Comparison of ENCODE assay signal across 8 mouse cellular contexts in the genomic region with DNA sequence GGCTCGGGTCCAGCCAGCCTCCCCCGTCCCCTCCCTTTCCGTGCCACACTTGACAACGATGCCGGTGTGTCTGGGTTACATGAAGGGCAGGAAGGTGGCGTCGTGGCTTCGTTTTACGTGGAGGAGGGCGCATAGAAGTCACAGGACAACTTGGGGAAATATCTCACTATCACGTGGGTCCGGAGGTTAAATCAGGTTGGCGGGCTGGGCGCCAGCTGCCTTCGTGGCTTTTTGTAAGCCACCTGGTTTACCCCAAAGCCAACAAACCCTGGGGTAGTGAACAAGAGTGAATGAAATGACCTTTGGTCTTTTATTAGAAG. TPM values are rescaled to one million over a fixed set of nuclear protein-coding genes. Genes with fewer than 3 reads are reported as not detected.
DNase-seq lines count a peak whose midpoint lies in the region; ATAC-seq and TF ChIP-seq lines count a peak whose summit lies in the region.

No protein-coding gene starts in this region.

- H3K36me3 ChIP-seq in CH12.LX (replicated peaks in 1 of 2; ENCODE audit: control insufficient read depth in 1 of 2, insufficient read depth in 1 of 2, low read length in 1 of 2) = peaks cover 17 to 36% of the 10 kb centered on the region in 2 experiments
- H3K36me3 ChIP-seq in embryonic facial prominence, embryonic 11.5 days (replicated peaks; ENCODE audit: control insufficient read depth, insufficient read depth, low read depth, low read length) = no peaks in the 10 kb centered on the region
- H3K36me3 ChIP-seq in heart, embryonic 12.5 days = peaks cover 16% of the 10 kb centered on the region
- no peaks in the 10 kb centered on the region for H3K36me3 ChIP-seq in kidney, embryonic 16.5 days (ENCODE audit: insufficient read depth, low read length)

- peak overlapping the region; percentile 56 to 90 (median 63) for H3K4me3 ChIP-seq in CH12.LX (replicated peaks in 1 of 3; ENCODE audit: low read depth in 2 of 3, low read length in 2 of 3, poor library complexity in 1 of 3)
- peak overlapping the region; percentile 69 for H3K4me3 ChIP-seq in embryonic facial prominence, embryonic 11.5 days (ENCODE audit: low read depth, low read length)
- H3K4me3 ChIP-seq in heart, embryonic 12.5 days = peak overlapping the region; percentile 78
- peak overlapping the region; percentile 89 for H3K4me3 ChIP-seq in kidney, embryonic 16.5 days (ENCODE audit: low read length)

- in situ Hi-C loops in CH12.LX (cut with MboI; ENCODE audit: low pct_ligation_motif_present, low pct_unique_long_range_greater_than_20kb, low sequenced_read_pairs) = loop anchor here (5.0 kb wide), 1 partner anchor 79 kb away; no protein-coding TSS in a partner anchor

- dilution Hi-C loops in CH12.LX (cut with MboI; ENCODE audit: extremely low pct_ligation_motif_present, extremely low pct_unique_long_range_greater_than_20kb, low sequenced_read_pairs) = no loop called here

- H3K9ac ChIP-seq in CH12.LX (ENCODE audit: insufficient read depth, low read depth) = peak overlapping the region; percentile 45
- peak overlapping the region; percentile 60 for H3K9ac ChIP-seq in embryonic facial prominence, embryonic 11.5 days (replicated peaks; ENCODE audit: low read length)
- H3K9ac ChIP-seq in heart, embryonic 12.5 days = peak overlapping the region; percentile 79
- H3K9ac ChIP-seq in kidney, embryonic 16.5 days (replicated peaks; ENCODE audit: low read length) = peak overlapping the region; percentile 70

- ATAC-seq in embryonic facial prominence, embryonic 11.5 days (replicated peaks; ENCODE audit: insufficient number of reproducible peaks, low FRiP score, low TSS enrichment, low read depth) = no peak
- no peak for ATAC-seq in heart, embryonic 12.5 days (ENCODE audit: insufficient number of reproducible peaks, low FRiP score)
- ATAC-seq in kidney, embryonic 16.5 days (ENCODE audit: low FRiP score, low TSS enrichment) = no peak

- peak; percentile 50; the same call in 1 of the 2 replicates for TF ChIP-seq POLR2A in CH12.LX (IDR thresholded peaks at IDR 0.05; ENCODE audit: low read depth, low read length)

- no peak for TF ChIP-seq EP300 in CH12.LX (IDR thresholded peaks at IDR 0.05; ENCODE audit: low read length)

- H3K9me3 ChIP-seq in CH12.LX (replicated peaks; ENCODE audit: low read length) = no peaks in the 10 kb centered on the region
- no peaks in the 10 kb centered on the region for H3K9me3 ChIP-seq in embryonic facial prominence, embryonic 11.5 days (replicated peaks; ENCODE audit: control insufficient read depth, low read length)
- no peaks in the 10 kb centered on the region for H3K9me3 ChIP-seq in heart, embryonic 12.5 days (replicated peaks)
- no peaks in the 10 kb centered on the region for H3K9me3 ChIP-seq in kidney, embryonic 16.5 days (ENCODE audit: low read length)

- no peaks in the 10 kb centered on the region for H3K27me3 ChIP-seq in CH12.LX (replicated peaks)
- H3K27me3 ChIP-seq in embryonic facial prominence, embryonic 11.5 days (ENCODE audit: control insufficient read depth, insufficient read depth, low read length) = no peaks in the 10 kb centered on the region
- H3K27me3 ChIP-seq in heart, embryonic 12.5 days (replicated peaks) = no peaks in the 10 kb centered on the region
- no peaks in the 10 kb centered on the region for H3K27me3 ChIP-seq in kidney, embryonic 16.5 days (ENCODE audit: insufficient read depth, low read length)

- DNase-seq in CH12.LX (ENCODE audit: extremely low read depth) (peak; percentile 80), R1 (ENCODE audit: low read depth, low spot score) (peak; percentile 84)
- peak; percentile 38 for DNase-seq in embryonic facial prominence, embryonic 11.5 days (ENCODE audit: low spot score)
- peak; percentile 49 for DNase-seq in lung, postnatal 25 days (ENCODE audit: low spot score)
- DNase-seq in spleen, postnatal 36 days (ENCODE audit: low spot score in 2 of 2) = peak; percentile 54 to 65
- no peak for DNase-seq in frontal cortex, postnatal 25 days (ENCODE audit: low spot score in 2 of 2)

- peaks cover 11 to 60% of the 10 kb centered on the region in 2 experiments for H3K4me1 ChIP-seq in CH12.LX (ENCODE audit: control insufficient read depth in 1 of 2, insufficient read depth in 2 of 2)
- no peaks in the 10 kb centered on the region for H3K4me1 ChIP-seq in embryonic facial prominence, embryonic 11.5 days (ENCODE audit: control insufficient read depth, insufficient read depth, low read length)
- peaks cover 47% of the 10 kb centered on the region for H3K4me1 ChIP-seq in heart, embryonic 12.5 days (replicated peaks)
- H3K4me1 ChIP-seq in kidney, embryonic 16.5 days (ENCODE audit: insufficient read depth, low read length) = peaks cover 26% of the 10 kb centered on the region

- peaks cover 9% of the 10 kb centered on the region for H3K79me2 ChIP-seq in CH12.LX (replicated peaks; ENCODE audit: control insufficient read depth, extremely low read depth, insufficient read depth, poor library complexity, severe bottlenecking)

- peak overlapping the region; percentile 81 for H3K27ac ChIP-seq in CH12.LX (ENCODE audit: insufficient read depth, low read depth)
- H3K27ac ChIP-seq in embryonic facial prominence, embryonic 11.5 days (replicated peaks; ENCODE audit: low read depth, low read length) = no peak overlapping the region; the same call in 1 of the 2 replicates
- peak overlapping the region; percentile 75 for H3K27ac ChIP-seq in heart, embryonic 12.5 days (ENCODE audit: poor library complexity, severe bottlenecking)
- peak overlapping the region; percentile 79; the same call in 1 of the 2 replicates for H3K27ac ChIP-seq in kidney, embryonic 16.5 days (ENCODE audit: low read length)

- 1% methylated on average over 15 of the region's 15 CpGs for WGBS in embryonic facial prominence, embryonic 11.5 days
- 0% methylated on average over 15 of the region's 15 CpGs for WGBS in heart, embryonic 12.5 days
- under 1% methylated on average over 15 of the region's 15 CpGs for WGBS in kidney, embryonic 16.5 days

- H3K4me2 ChIP-seq in CH12.LX (ENCODE audit: insufficient read depth, low read depth, poor library complexity, severe bottlenecking) = peak overlapping the region; percentile 58; the same call in 1 of the 2 replicates
- H3K4me2 ChIP-seq in embryonic facial prominence, embryonic 11.5 days (ENCODE audit: low read depth, low read length) = peak overlapping the region; percentile 91
- H3K4me2 ChIP-seq in heart, embryonic 12.5 days = peak overlapping the region; percentile 97
- peak overlapping the region; percentile 98 for H3K4me2 ChIP-seq in kidney, embryonic 16.5 days (replicated peaks; ENCODE audit: low read depth, low read length)

- TF ChIP-seq RAD21 in CH12.LX (IDR thresholded peaks at IDR 0.05; ENCODE audit: low read depth, low read length) = no peak; the same call in 1 of the 2 replicates

- no peak for TF ChIP-seq CTCF in CH12.LX (conservative IDR thresholded peaks at IDR 0.05 in 1 of 2, IDR thresholded peaks at IDR 0.05 in 1 of 2; ENCODE audit: low read depth in 2 of 2, low read length in 2 of 2)

TF ChIP-seq in CH12.LX, 34 proteins besides CTCF, POLR2A, EP300 and RAD21 (continues in another document):
- TF ChIP-seq MAFK (IDR thresholded peaks at IDR 0.05; ENCODE audit: insufficient replicate concordance, low read length) (no peak), ZC3H11A (IDR thresholded peaks at IDR 0.05; ENCODE audit: low read depth, low read length) (no peak), TBP (conservative IDR thresholded peaks at IDR 0.05; ENCODE audit: low read depth, low read length) (no peak), UBTF (IDR thresholded peaks at IDR 0.05; ENCODE audit: low read depth, low read length) (peak; percentile 41), MAX (IDR thresholded peaks at IDR 0.05; ENCODE audit: low read length) (peak; percentile 88), BHLHE40 (IDR thresholded peaks at IDR 0.05; ENCODE audit: low read depth, low read length) (peak; percentile 53), SIN3A (IDR thresholded peaks at IDR 0.05; ENCODE audit: low read length) (peak; percentile 61; the same call in 1 of the 2 replicates), TCF12 (IDR thresholded peaks at IDR 0.05; ENCODE audit: low read depth, low read length) (peak; percentile 49; the same call in 1 of the 2 replicates), IRF4 (IDR thresholded peaks at IDR 0.05; ENCODE audit: low read depth, low read length) (no peak), JUN (IDR thresholded peaks at IDR 0.05; ENCODE audit: insufficient read depth, low read depth, low read length) (no peak)

RNA-seq across cellular contexts. Expression of gene Ung, which starts 1.3 kb away (rescaled TPM):
- total RNA-seq in CH12.LX (2012; rRNA removed) (39.1 and 53.4 TPM in 2 replicates), CH12.LX (2014; rRNA removed) (43.5 and 51.9 TPM in 2 replicates)
- polyA plus RNA-seq in CH12.LX (2012; ENCODE audit: insufficient read length, low read depth) = 83.3 and 91.9 TPM in 2 replicates
- 37.6 and 37.9 TPM in 2 replicates for polyA plus RNA-seq in embryonic facial prominence, embryonic 11.5 days (2014; fragmentation: Nextera tagmentation; extraction: Ambion mirVana)
- 60.6 and 60.7 TPM in 2 replicates for polyA plus RNA-seq in heart, embryonic 12.5 days (2016; fragmentation: Nextera tagmentation; extraction: Ambion mirVana)
- polyA plus RNA-seq in kidney, embryonic 16.5 days (2015; fragmentation: Nextera tagmentation; extraction: Ambion mirVana) = 56.2 and 57.0 TPM in 2 replicates

RNA-seq across cellular contexts. Expression of gene Alkbh2, which starts 3.5 kb away (rescaled TPM):
- 35.0 and 35.7 TPM in 2 replicates for total RNA-seq in CH12.LX (2012; rRNA removed)
- total RNA-seq in CH12.LX (2014; rRNA removed) = 34.4 TPM in 2 replicates
- 39.3 and 41.4 TPM in 2 replicates for polyA plus RNA-seq in CH12.LX (2012; ENCODE audit: insufficient read length, low read depth)
- polyA plus RNA-seq in embryonic facial prominence, embryonic 11.5 days (2014; fragmentation: Nextera tagmentation; extraction: Ambion mirVana) = 13.5 and 13.8 TPM in 2 replicates
- polyA plus RNA-seq in heart, embryonic 12.5 days (2016; fragmentation: Nextera tagmentation; extraction: Ambion mirVana) = 8.7 and 11.0 TPM in 2 replicates
- polyA plus RNA-seq in kidney, embryonic 16.5 days (2015; fragmentation: Nextera tagmentation; extraction: Ambion mirVana) = 8.7 and 9.1 TPM in 2 replicates

RNA-seq across cellular contexts. Expression of gene Acacb, which starts 14.9 kb away (rescaled TPM):
- 3.9 and 6.2 TPM in 2 replicates for total RNA-seq in CH12.LX (2012; rRNA removed)
- 13.4 and 14.1 TPM in 2 replicates for total RNA-seq in CH12.LX (2014; rRNA removed)
- polyA plus RNA-seq in CH12.LX (2012; ENCODE audit: insufficient read length, low read depth) = 16.3 and 17.0 TPM in 2 replicates
- polyA plus RNA-seq in embryonic facial prominence, embryonic 11.5 days (2014; fragmentation: Nextera tagmentation; extraction: Ambion mirVana) = 2.9 and 3.6 TPM in 2 replicates
- polyA plus RNA-seq in heart, embryonic 12.5 days (2016; fragmentation: Nextera tagmentation; extraction: Ambion mirVana) = 16.1 and 16.9 TPM in 2 replicates
- 4.7 and 5.7 TPM in 2 replicates for polyA plus RNA-seq in kidney, embryonic 16.5 days (2015; fragmentation: Nextera tagmentation; extraction: Ambion mirVana)

RNA-seq across cellular contexts. Expression of gene Svop, which starts 40.1 kb away (rescaled TPM):
- total RNA-seq in CH12.LX (2012; rRNA removed) (0.38 and 1.1 TPM in 2 replicates), CH12.LX (2014; rRNA removed) (0.20 and 0.31 TPM in 2 replicates)
- 0.40 and 0.51 TPM in 2 replicates for polyA plus RNA-seq in CH12.LX (2012; ENCODE audit: insufficient read length, low read depth)
- 3.3 and 4.1 TPM in 2 replicates for polyA plus RNA-seq in embryonic facial prominence, embryonic 11.5 days (2014; fragmentation: Nextera tagmentation; extraction: Ambion mirVana)
- polyA plus RNA-seq in heart, embryonic 12.5 days (2016; fragmentation: Nextera tagmentation; extraction: Ambion mirVana) = 0.06 and 0.15 TPM in 2 replicates
- 0.36 and 0.42 TPM in 2 replicates for polyA plus RNA-seq in kidney, embryonic 16.5 days (2015; fragmentation: Nextera tagmentation; extraction: Ambion mirVana)

Comparison
In these comparisons a context has a peak if more than half of its experiments do, and no peak if none do; other contexts are left out.
1. DNase-seq: peak in CH12.LX (single experiment), R1 (single experiment), embryonic facial prominence, embryonic 11.5 days (single experiment), lung, postnatal 25 days (single experiment) and spleen, postnatal 36 days (2 of 2); none in frontal cortex, postnatal 25 days (0 of 2).
2. Peak in every context shown above with its lines, with median percentiles within 50 percentile points of each other: H3K4me2 ChIP-seq, H3K4me3 ChIP-seq and H3K9ac ChIP-seq.